In genomic region chr3:57532991-57533725, GRCm38 (mm10) we compare ENCODE assay signal across 17 mouse cellular contexts. TPM values are rescaled to one million over a fixed set of nuclear protein-coding genes. Genes with fewer than 3 reads are reported as not detected.
DNase-seq lines count a peak whose midpoint lies in the region; ATAC-seq and TF ChIP-seq lines count a peak whose summit lies in the region.
"Had no signal": no experiment of that assay in that cellular context is flagged by ENCODE, and none has a peak within 500 bp of the region (broad histone marks: within the 10 kb centered on the region; RNA-seq: fewer than 3 reads in every experiment).

No protein-coding gene starts in this region.

- 77% methylated on average over 9 of the region's 9 CpGs for WGBS in liver, adult 2 months
- WGBS in liver, postnatal 0 days (ENCODE audit: insufficient replicate concordance): 62% methylated on average over 9 of the region's 9 CpGs
- 54% methylated on average over 9 of the region's 9 CpGs for WGBS in heart, embryonic 14.5 days
- WGBS in lung, adult 2 months: 59% methylated on average over 9 of the region's 9 CpGs

- DNase-seq in liver, adult 2 months (ENCODE audit: extremely low read depth, low read depth, low spot score): peak; percentile 26
- DNase-seq in liver, postnatal 0 days: no peak
- DNase-seq in heart, adult 8-10 months (ENCODE audit: low spot score): peak; percentile 53
- DNase-seq in lung, adult 2 months: peak; percentile 45
- no peak for DNase-seq in thymus, postnatal 36 days
- no peak for DNase-seq in urinary bladder, adult 2 months (ENCODE audit: low spot score)
- DNase-seq: adrenal gland, postnatal 10 days; cerebellum, adult 8-10 months; gastrocnemius, postnatal 14 days; thymus, adult 2 months had no signal

- peaks cover 23% of the 10 kb centered on the region; the same call in 1 of the 2 replicates for H3K79me2 ChIP-seq in liver, adult 2 months (ENCODE audit: control insufficient read depth, insufficient read depth, low read length)

- no peaks in the 10 kb centered on the region for H3K9me3 ChIP-seq in liver, postnatal 0 days (ENCODE audit: low read length)
- H3K9me3 ChIP-seq in heart, embryonic 14.5 days (ENCODE audit: control insufficient read depth, low read length): no peaks in the 10 kb centered on the region
- H3K9me3 ChIP-seq: embryonic facial prominence, embryonic 13.5 days; forebrain, embryonic 10.5 days; hindbrain, embryonic 12.5 days; lung, embryonic 15.5 days had no signal

- H3K4me3 ChIP-seq in liver, adult 2 months (ENCODE audit: insufficient read depth, low read depth, low read length): no peak overlapping the region
- no peak overlapping the region for H3K4me3 ChIP-seq in liver, postnatal 0 days (ENCODE audit: low read depth, low read length)
- H3K4me3 ChIP-seq in heart, embryonic 14.5 days (ENCODE audit: control insufficient read depth in 1 of 2, insufficient read depth in 1 of 2, low read depth in 1 of 2, low read length in 2 of 2): no peak overlapping the region
- no peak overlapping the region for H3K4me3 ChIP-seq in lung, adult 2 months (replicated peaks; ENCODE audit: extremely low read depth, low read depth, low read length)
- H3K4me3 ChIP-seq: embryonic facial prominence, embryonic 13.5 days; forebrain, embryonic 10.5 days; hindbrain, embryonic 12.5 days; lung, embryonic 15.5 days had no signal

- no peak for TF ChIP-seq CTCF in liver, adult 2 months (IDR thresholded peaks at IDR 0.05; ENCODE audit: low read depth, low read length)
- TF ChIP-seq CTCF in liver, postnatal 0 days (IDR thresholded peaks at IDR 0.05; ENCODE audit: low read depth): no peak
- no peak for TF ChIP-seq CTCF in lung, adult 2 months (IDR thresholded peaks at IDR 0.05; ENCODE audit: insufficient read depth, low read length)

- ATAC-seq in liver, postnatal 0 days: no peak
- ATAC-seq in heart, embryonic 14.5 days (ENCODE audit: insufficient number of reproducible peaks, insufficient read depth, low FRiP score, low read depth): no peak

- no peak overlapping the region for H3K27ac ChIP-seq in liver, adult 2 months (replicated peaks; ENCODE audit: insufficient read depth, low read depth, low read length)
- no peak overlapping the region for H3K27ac ChIP-seq in liver, postnatal 0 days (ENCODE audit: low read depth)
- peak overlapping the region; percentile 16 to 40 for H3K27ac ChIP-seq in heart, embryonic 14.5 days (replicated peaks in 1 of 2; ENCODE audit: control insufficient read depth in 1 of 2, insufficient read depth in 1 of 2, low read depth in 2 of 2, low read length in 2 of 2)
- H3K27ac ChIP-seq: embryonic facial prominence, embryonic 13.5 days; forebrain, embryonic 10.5 days; hindbrain, embryonic 12.5 days; lung, embryonic 15.5 days had no signal

- H3K9ac ChIP-seq in liver, adult 2 months (ENCODE audit: low read depth, low read length): no peak overlapping the region
- H3K9ac ChIP-seq in liver, postnatal 0 days (replicated peaks): no peak overlapping the region
- H3K9ac ChIP-seq in heart, embryonic 14.5 days (ENCODE audit: low read length): no peak overlapping the region
- H3K9ac ChIP-seq: embryonic facial prominence, embryonic 13.5 days; hindbrain, embryonic 12.5 days; lung, embryonic 15.5 days had no signal

- H3K4me1 ChIP-seq in liver, adult 2 months (ENCODE audit: control insufficient read depth, insufficient read depth, low read length): no peaks in the 10 kb centered on the region
- no peaks in the 10 kb centered on the region for H3K4me1 ChIP-seq in liver, postnatal 0 days (ENCODE audit: insufficient read depth)
- peaks cover 16 to 47% of the 10 kb centered on the region in 2 experiments for H3K4me1 ChIP-seq in heart, embryonic 14.5 days (ENCODE audit: control insufficient read depth in 2 of 2, insufficient read depth in 2 of 2, low read length in 2 of 2)
- H3K4me1 ChIP-seq in lung, adult 2 months (ENCODE audit: control insufficient read depth, insufficient read depth, low read length): peaks cover 20% of the 10 kb centered on the region

- no peaks in the 10 kb centered on the region for H3K27me3 ChIP-seq in liver, adult 2 months (ENCODE audit: control insufficient read depth, insufficient read depth, low read length)
- H3K27me3 ChIP-seq in liver, postnatal 0 days (ENCODE audit: insufficient read depth, low read length): no peaks in the 10 kb centered on the region
- H3K27me3 ChIP-seq in heart, embryonic 14.5 days (ENCODE audit: control insufficient read depth, insufficient read depth, low read length): no peaks in the 10 kb centered on the region
- H3K27me3 ChIP-seq: embryonic facial prominence, embryonic 13.5 days; hindbrain, embryonic 12.5 days; lung, embryonic 15.5 days had no signal

- H3K36me3 ChIP-seq in liver, adult 2 months (ENCODE audit: control insufficient read depth, insufficient read depth, low read length): no peaks in the 10 kb centered on the region
- no peaks in the 10 kb centered on the region for H3K36me3 ChIP-seq in liver, postnatal 0 days (replicated peaks; ENCODE audit: insufficient read depth, low read length)
- no peaks in the 10 kb centered on the region for H3K36me3 ChIP-seq in heart, embryonic 14.5 days (ENCODE audit: control insufficient read depth, insufficient read depth, low read length)
- H3K36me3 ChIP-seq: embryonic facial prominence, embryonic 13.5 days; forebrain, embryonic 10.5 days; hindbrain, embryonic 12.5 days; lung, embryonic 15.5 days had no signal

- no peak for TF ChIP-seq EP300 in liver, postnatal 0 days (IDR thresholded peaks at IDR 0.05; ENCODE audit: low read depth)

- H3K4me2 ChIP-seq in liver, postnatal 0 days (ENCODE audit: low read depth, low read length): no peak overlapping the region
- no peak overlapping the region for H3K4me2 ChIP-seq in heart, embryonic 14.5 days (ENCODE audit: low read length)
- H3K4me2 ChIP-seq: embryonic facial prominence, embryonic 13.5 days; hindbrain, embryonic 12.5 days; lung, embryonic 15.5 days had no signal

- TF ChIP-seq POLR2A in liver, adult 2 months (IDR thresholded peaks at IDR 0.05; ENCODE audit: extremely low read depth, insufficient read depth, low read length): no peak
- TF ChIP-seq POLR2A in lung, adult 2 months (IDR thresholded peaks at IDR 0.05; ENCODE audit: borderline replicate concordance, extremely low read depth, low read depth, low read length): 0 out of 2 replicates have a peak, but pooled peaks have one; percentile 9

RNA-seq across cellular contexts. Expression of gene Wwtr1, which starts 42.6 kb away (rescaled TPM):
- 10.5 and 11.9 TPM in 2 replicates for total RNA-seq in liver, adult 2 months (2014; rRNA removed)
- 4.9 and 5.4 TPM in 2 replicates for polyA plus RNA-seq in liver, adult 2 months (2012; rRNA removed)
- 2.7 TPM in 2 replicates for polyA plus RNA-seq in liver, postnatal 0 days (2015; fragmentation: Nextera tagmentation; extraction: Ambion mirVana)
- total RNA-seq in heart, adult 8-10 months (2022): 10 to 100 TPM; 39.7 to 50.1 (median 46.3) TPM
- polyA plus RNA-seq in heart, embryonic 14.5 days (2014; fragmentation: Nextera tagmentation; extraction: Ambion mirVana): 17.4 and 20.1 TPM in 2 replicates
- polyA plus RNA-seq in lung, adult 2 months (2012; rRNA removed): 55.7 and 58.7 TPM in 2 replicates
- 63.4 and 70.5 TPM in 2 replicates for polyA plus RNA-seq in urinary bladder, adult 2 months (2012; rRNA removed)
- total RNA-seq: MEL; monocyte, adult 5-6 weeks had no signal

Comparison
In these comparisons a context has a peak if more than half of its experiments do, and no peak if none do; other contexts are left out.
1. DNase-seq: peak in liver, adult 2 months (single experiment), heart, adult 8-10 months (single experiment) and lung, adult 2 months (single experiment); none in liver, postnatal 0 days (single experiment), thymus, postnatal 36 days (0 of 2) and urinary bladder, adult 2 months (single experiment).
2. H3K27ac ChIP-seq: peak in heart, embryonic 14.5 days (2 of 2); none in liver, adult 2 months (single experiment) and liver, postnatal 0 days (single experiment).